Mouse (Mus musculus) CD4-positive, CD25-positive, alpha-beta regulatory T cell, adult 4 months (primary cell): ENCODE measurements at regions not wholly inside any gene's neighbourhood (a gene's known extent, or its start where the extent isn't known, plus 50 kb on each side); places are given as distances from the start of the nearest gene placed in this dataset.
"Not testable (repeated sequence)": the region's sequence is repeated elsewhere in the genome, so short reads cannot be mapped to it uniquely, and the experiment has no call there.

Experiments used
- ATAC-seq: one replicate; pipeline ENCODE4 v1.8.0; 2017

- ATAC-seq = no peak
These were observed 83.8 kb downstream of the Eif4e start for GRCm38 (mm10) chr3:138609749-138610148.

- no peak for ATAC-seq
These were observed 87.1 kb downstream of the Eif4e start for GRCm38 (mm10) chr3:138612884-138613653.

GRCm38 (mm10) chr3:138613680-138614079 is 87.7 kb downstream of the Eif4e start:
- ATAC-seq = no peak

GRCm38 (mm10) chr3:138614899-138615298 is 88.9 kb downstream of the Eif4e start:
- no peak for ATAC-seq

DNA sequence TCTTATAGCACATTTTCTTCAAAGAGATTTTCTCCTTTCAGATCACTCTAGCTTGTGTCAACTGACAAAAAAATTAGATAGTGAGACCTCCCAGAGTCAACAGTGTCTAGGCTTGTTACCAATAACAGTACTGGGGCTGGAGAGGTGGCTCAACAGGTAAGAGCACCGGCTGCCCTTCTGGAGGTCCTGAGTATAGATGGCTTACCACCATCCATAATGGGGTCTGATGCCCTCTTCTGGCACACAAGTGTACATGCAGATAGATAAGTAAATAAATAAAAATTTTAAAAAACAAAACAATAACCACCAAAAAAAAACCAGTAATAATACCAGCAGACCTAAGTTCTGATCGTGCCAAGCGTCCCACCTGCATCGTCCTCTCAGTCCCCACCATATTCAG is 94.3 kb downstream of the Eif4e start:
- no peak for ATAC-seq

- ATAC-seq = no peak
These were observed 98.1 kb downstream of the Eif4e start for GRCm38 (mm10) chr3:138624128-138624527.

GRCm38 (mm10) chr3:138626230-138626629 is 100.3 kb downstream of the Eif4e start:
- no peak for ATAC-seq

DNA sequence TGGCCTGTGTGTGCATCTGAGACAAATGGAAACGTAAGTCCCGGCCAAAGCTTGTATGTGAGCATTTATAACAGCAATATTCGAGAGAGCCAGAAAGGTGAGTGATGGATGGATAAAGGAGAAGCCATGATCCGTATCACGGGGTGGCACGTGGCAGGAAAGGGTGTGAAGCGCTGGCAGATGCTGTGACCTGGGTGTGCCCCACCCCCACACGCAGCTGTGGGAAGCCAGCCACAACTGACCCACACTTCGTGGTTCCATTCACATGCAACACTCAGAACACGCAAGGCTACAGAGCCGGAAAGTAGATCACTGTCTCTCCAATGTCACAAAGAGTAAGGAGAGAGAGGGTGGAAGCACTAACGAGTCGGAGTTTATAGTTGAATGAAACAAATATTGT is 104.3 kb downstream of the Eif4e start:
- no peak for ATAC-seq

- no peak for ATAC-seq
These were observed 106.1 kb downstream of the Eif4e start for GRCm38 (mm10) chr3:138632086-138632485.

GRCm38 (mm10) chr3:138642026-138642425 is 100.0 kb upstream of the Tspan5 start:
- peak; percentile 49 for ATAC-seq

- no peak for ATAC-seq
These were observed 98.1 kb upstream of the Tspan5 start for GRCm38 (mm10) chr3:138643951-138644285.

- no peak for ATAC-seq
These were observed 97.6 kb upstream of the Tspan5 start for GRCm38 (mm10) chr3:138644286-138644951.

GRCm38 (mm10) chr3:138645320-138645719 is 96.7 kb upstream of the Tspan5 start:
- ATAC-seq = no peak

GRCm38 (mm10) chr3:138649699-138650098 is 92.3 kb upstream of the Tspan5 start:
- peak; percentile 65 for ATAC-seq

DNA sequence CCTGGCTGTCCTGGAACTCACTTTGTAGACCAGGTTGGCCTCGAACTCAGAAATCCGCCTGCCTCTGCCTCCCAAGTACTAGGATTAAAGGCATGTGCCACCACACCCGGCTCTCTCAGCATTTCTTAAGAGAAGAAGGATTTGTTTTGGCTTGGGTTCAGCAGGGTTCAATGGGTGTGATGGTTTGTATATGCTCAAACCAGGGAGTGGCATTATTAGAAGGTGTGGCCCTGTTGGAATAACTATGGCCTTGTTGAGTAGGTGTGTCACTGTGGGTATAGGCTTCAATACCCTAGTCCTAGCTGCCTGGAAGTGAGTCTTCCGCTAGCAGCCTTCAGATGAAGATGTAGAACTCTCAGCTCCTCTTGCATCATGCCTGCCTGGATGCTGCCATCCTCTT is 91.3 kb upstream of the Tspan5 start:
- not testable (repeated sequence) for ATAC-seq

DNA sequence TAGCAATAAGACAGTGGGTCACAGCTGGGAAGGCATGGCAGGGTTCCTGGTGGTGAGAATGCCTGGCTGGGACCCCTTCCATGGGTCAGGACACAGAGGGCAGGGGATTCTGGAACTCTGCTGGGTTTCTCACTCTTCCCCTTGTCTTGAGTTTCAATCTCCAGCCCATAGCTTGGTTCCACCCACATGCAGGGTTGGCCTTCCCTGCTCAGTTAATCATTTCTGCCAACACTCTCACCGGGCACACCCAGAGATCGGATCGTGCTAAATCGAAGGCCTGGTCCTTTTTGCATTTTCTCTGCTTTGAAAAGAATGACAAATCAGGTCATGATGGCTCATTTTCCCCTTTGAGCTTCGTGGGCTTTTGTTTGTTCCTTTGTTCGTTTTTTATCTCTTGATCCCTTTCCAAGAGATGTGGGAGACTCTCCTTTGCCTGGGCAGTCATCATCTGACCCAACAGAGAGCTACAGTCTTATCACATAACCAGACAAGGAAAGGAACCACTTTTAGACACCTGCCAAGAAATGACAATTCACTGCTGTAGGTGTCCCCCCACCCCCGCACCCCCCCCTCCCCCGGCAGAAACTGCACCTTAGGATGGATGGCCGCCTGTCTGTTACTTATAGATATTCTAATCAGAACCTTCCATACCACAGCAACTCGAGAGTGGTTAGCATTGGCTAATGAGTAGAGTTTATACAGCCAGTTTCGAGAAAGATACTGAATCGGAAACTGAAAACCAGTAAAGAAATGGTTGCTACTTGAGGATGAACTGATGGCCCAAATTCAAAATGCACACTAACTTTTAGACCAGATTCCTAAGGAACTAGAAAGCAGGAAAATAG is 90.4 kb upstream of the Tspan5 start:
- no peak for ATAC-seq

GRCm38 (mm10) chr3:138652206-138652605 is 89.8 kb upstream of the Tspan5 start:
- no peak for ATAC-seq

- no peak for ATAC-seq
These were observed 89.3 kb upstream of the Tspan5 start for GRCm38 (mm10) chr3:138652685-138653084.

- ATAC-seq = no peak
These were observed 88.3 kb upstream of the Tspan5 start for GRCm38 (mm10) chr3:138653549-138654246.

- no peak for ATAC-seq
These were observed 87.2 kb upstream of the Tspan5 start for GRCm38 (mm10) chr3:138654610-138655371.

- no peak for ATAC-seq
These were observed 86.5 kb upstream of the Tspan5 start for GRCm38 (mm10) chr3:138655479-138655878.

DNA sequence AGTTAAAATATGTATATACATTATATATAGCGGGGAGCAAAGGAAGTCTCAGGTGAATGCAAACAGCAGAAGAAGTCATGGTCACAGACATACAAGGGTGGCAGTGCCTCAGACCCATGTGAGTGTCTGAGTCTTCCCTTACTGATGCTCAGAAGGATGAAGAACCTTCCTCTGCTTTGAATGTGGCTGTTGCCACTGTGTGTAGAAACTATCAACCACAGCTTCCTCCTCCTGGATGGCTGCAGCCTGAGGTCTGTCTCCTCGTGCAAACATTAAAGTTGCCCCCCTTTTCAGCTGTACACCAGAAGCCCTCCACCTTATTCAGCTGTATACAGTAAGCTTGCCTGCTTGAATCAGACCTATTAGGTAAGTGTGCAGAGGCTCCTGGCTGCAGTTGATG is 79.4 kb upstream of the Tspan5 start:
- ATAC-seq = no peak
